Mouse (Mus musculus) MEL (cell line): ENCODE results near the gene Tbc1d8b. TPM values are rescaled to one million over a fixed set of nuclear protein-coding genes. Genes with fewer than 3 reads are reported as not detected.

Source experiments
- DNase-seq: peaks from one replicate; pipeline ENCODE4 v3.0.0; 2011; ENCODE audit warnings: low read depth, low spot score
- H3K27ac ChIP-seq: 2 replicates; pipeline ENCODE4 v1.5.1; 2012; ENCODE audit warnings: low read depth, mild to moderate bottlenecking, control low read depth, low read length, moderate library complexity; ENCODE audit not compliant: control insufficient read depth
- H3K27me3 ChIP-seq, 2 experiments: fragments of 150-350 bp in 1 of 2; sonication (generic) in 1 of 2; 2 replicates each; pipeline ENCODE4 v1.6.1; 2012; ENCODE audit warnings: low read length in 2 of 2, mild to moderate bottlenecking in 2 of 2, improper control_type of control experiment in 1 of 2, moderate library complexity in 1 of 2; ENCODE audit not compliant: insufficient read depth in 2 of 2, control insufficient read depth in 1 of 2
- H3K36me3 ChIP-seq, 2 experiments: 2 replicates each; pipeline ENCODE4 v1.6.1; 2012 to 2014; ENCODE audit warnings: low read length in 2 of 2, improper control_type of control experiment in 1 of 2, inconsistent platforms in 1 of 2, mild to moderate bottlenecking in 1 of 2; ENCODE audit not compliant: insufficient read depth in 2 of 2, control insufficient read depth in 1 of 2
- H3K4me1 ChIP-seq, 2 experiments: fragments of 150-350 bp in 1 of 2; sonication (generic) in 1 of 2; 2 replicates each; pipeline ENCODE4 v1.6.1; 2012; ENCODE audit warnings: low read length in 2 of 2, improper control_type of control experiment in 1 of 2, mild to moderate bottlenecking in 1 of 2; ENCODE audit not compliant: insufficient read depth in 2 of 2, control insufficient read depth in 1 of 2
- H3K4me3 ChIP-seq, 2 experiments: fragments of 150-350 bp in 1 of 2; sonication (generic) in 1 of 2; 2 replicates each; pipeline ENCODE4 v1.5.1; 2012; ENCODE audit warnings: low read depth in 2 of 2, low read length in 2 of 2, mild to moderate bottlenecking in 2 of 2, moderate library complexity in 2 of 2, control low read depth in 1 of 2, improper control_type of control experiment in 1 of 2; ENCODE audit not compliant: control insufficient read depth in 1 of 2, insufficient read depth in 1 of 2
- H3K79me2 ChIP-seq: 2 replicates; pipeline ENCODE4 v1.6.1; 2012; ENCODE audit warnings: mild to moderate bottlenecking, low read length, moderate library complexity; ENCODE audit not compliant: control insufficient read depth, poor library complexity, insufficient read depth
- H3K9ac ChIP-seq: 2 replicates; pipeline ENCODE4 v1.6.1; 2012; ENCODE audit warnings: low read depth, mild to moderate bottlenecking, control low read depth, low read length, moderate library complexity; ENCODE audit not compliant: control insufficient read depth, poor library complexity, severe bottlenecking
- H3K9me3 ChIP-seq: fragments of 150-350 bp; sonication (generic); replicated peaks from 2 replicates; pipeline ENCODE4 v1.6.1; 2012; ENCODE audit warnings: mild to moderate bottlenecking, low read length, improper control_type of control experiment, moderate library complexity; ENCODE audit not compliant: insufficient read depth
- BHLHE40 ChIP-seq: IDR thresholded peaks from 2 replicates; pipeline ENCODE4 v1.6.1; 2012; ENCODE audit warnings: low read depth, mild to moderate bottlenecking, inconsistent platforms, low read length, improper control_type of control experiment, borderline replicate concordance
- CHD2 ChIP-seq: IDR thresholded peaks from 2 replicates; pipeline ENCODE4 v1.6.1; 2011; ENCODE audit warnings: low read length, improper control_type of control experiment
- CTCF ChIP-seq, 3 experiments: IDR thresholded peaks in 2 of 3; conservative IDR thresholded peaks in 1 of 3; 2 replicates each; pipeline ENCODE4 v1.5.1; 2011 to 2012; ENCODE audit warnings: low read length in 3 of 3, low read depth in 2 of 3, mild to moderate bottlenecking in 2 of 3, improper control_type of control experiment in 1 of 3, inconsistent platforms in 1 of 3, mixed read lengths in 1 of 3, moderate library complexity in 1 of 3; ENCODE audit not compliant: control insufficient read depth in 1 of 3, insufficient read depth in 1 of 3, poor library complexity in 1 of 3, severe bottlenecking in 1 of 3
- E2F4 ChIP-seq: IDR thresholded peaks from 2 replicates; pipeline ENCODE4 v1.6.1; 2011; ENCODE audit warnings: low read depth, low read length, improper control_type of control experiment, borderline replicate concordance
- ELF1 ChIP-seq: IDR thresholded peaks from 2 replicates; pipeline ENCODE4 v1.6.1; 2014; ENCODE audit warnings: low read depth, mild to moderate bottlenecking, inconsistent platforms, low read length, improper control_type of control experiment, moderate library complexity
- EP300 ChIP-seq, 2 experiments: IDR thresholded peaks; 2 replicates each; pipeline ENCODE4 v1.6.1; 2011; ENCODE audit warnings: improper control_type of control experiment in 2 of 2, low read length in 2 of 2, low read depth in 1 of 2, mild to moderate bottlenecking in 1 of 2
- GABPA ChIP-seq: IDR thresholded peaks from 2 replicates; pipeline ENCODE4 v1.6.1; 2012; ENCODE audit warnings: low read depth, mild to moderate bottlenecking, inconsistent platforms, low read length, improper control_type of control experiment, moderate library complexity
- GATA1 ChIP-seq: IDR thresholded peaks from 2 replicates; pipeline ENCODE4 v1.6.1; 2011; ENCODE audit warnings: low read depth, low read length, improper control_type of control experiment
- HCFC1 ChIP-seq: IDR thresholded peaks from 2 replicates; pipeline ENCODE4 v1.6.1; 2012; ENCODE audit warnings: low read depth, mild to moderate bottlenecking, inconsistent platforms, low read length, improper control_type of control experiment, moderate library complexity
- MAFK ChIP-seq: IDR thresholded peaks from 2 replicates; pipeline ENCODE4 v1.6.1; 2011; ENCODE audit warnings: low read depth, mild to moderate bottlenecking, low read length, improper control_type of control experiment, borderline replicate concordance
- MAX ChIP-seq: IDR thresholded peaks from 2 replicates; pipeline ENCODE4 v1.6.1; 2011; ENCODE audit warnings: low read length, improper control_type of control experiment
- MAZ ChIP-seq: IDR thresholded peaks from 2 replicates; pipeline ENCODE4 v1.6.1; 2012; ENCODE audit warnings: low read depth, mild to moderate bottlenecking, inconsistent platforms, low read length, improper control_type of control experiment
- MEF2A ChIP-seq: IDR thresholded peaks from 2 replicates; pipeline ENCODE4 v1.6.1; 2014; ENCODE audit warnings: low read depth, mild to moderate bottlenecking, inconsistent platforms, low read length, improper control_type of control experiment; ENCODE audit not compliant: poor library complexity, insufficient replicate concordance, severe bottlenecking; ENCODE audit errors: extremely low read depth
- MXI1 ChIP-seq: IDR thresholded peaks from 2 replicates; pipeline ENCODE4 v1.6.1; 2011; ENCODE audit warnings: mild to moderate bottlenecking, low read depth, low read length, improper control_type of control experiment
- MYB ChIP-seq: IDR thresholded peaks from 2 replicates; pipeline ENCODE4 v1.6.1; 2011; ENCODE audit warnings: mild to moderate bottlenecking, low read depth, low read length, improper control_type of control experiment
- MYC ChIP-seq: IDR thresholded peaks from 2 replicates; pipeline ENCODE4 v1.6.1; 2011; ENCODE audit warnings: low read depth, mild to moderate bottlenecking, low read length, improper control_type of control experiment, moderate library complexity
- NRF1 ChIP-seq: IDR thresholded peaks from 2 replicates; pipeline ENCODE4 v1.6.1; 2014; ENCODE audit warnings: low read depth, mild to moderate bottlenecking, inconsistent platforms, low read length, improper control_type of control experiment, moderate library complexity; ENCODE audit not compliant: poor library complexity, insufficient read depth, severe bottlenecking
- POLR2A ChIP-seq, 2 experiments: IDR thresholded peaks; 2 replicates each; pipeline ENCODE4 v1.6.1; 2011 to 2012; ENCODE audit warnings: low read length in 2 of 2, mild to moderate bottlenecking in 2 of 2, control low read depth in 1 of 2, improper control_type of control experiment in 1 of 2, low read depth in 1 of 2, moderate library complexity in 1 of 2; ENCODE audit not compliant: control insufficient read depth in 1 of 2, insufficient read depth in 1 of 2, poor library complexity in 1 of 2
- POLR2AphosphoS5 ChIP-seq: IDR thresholded peaks from 2 replicates; pipeline ENCODE4 v1.6.1; 2012; ENCODE audit warnings: low read depth, borderline replicate concordance, mild to moderate bottlenecking, inconsistent platforms, low read length, moderate library complexity, mixed read lengths
- RAD21 ChIP-seq: IDR thresholded peaks from 2 replicates; pipeline ENCODE4 v1.6.1; 2011; ENCODE audit warnings: mild to moderate bottlenecking, low read depth, low read length, improper control_type of control experiment
- RCOR1 ChIP-seq: IDR thresholded peaks from 2 replicates; pipeline ENCODE4 v1.6.1; 2012; ENCODE audit warnings: low read depth, mild to moderate bottlenecking, inconsistent platforms, low read length, improper control_type of control experiment
- SIN3A ChIP-seq: IDR thresholded peaks from 2 replicates; pipeline ENCODE4 v1.6.1; 2012; ENCODE audit warnings: low read length, improper control_type of control experiment, inconsistent platforms
- SMC3 ChIP-seq: IDR thresholded peaks from 2 replicates; pipeline ENCODE4 v1.6.1; 2011; ENCODE audit warnings: low read depth, low read length, improper control_type of control experiment
- TAL1 ChIP-seq: IDR thresholded peaks from 2 replicates; pipeline ENCODE4 v1.6.1; 2012; ENCODE audit warnings: mild to moderate bottlenecking, inconsistent platforms, low read length, moderate library complexity, mixed read lengths
- TCF12 ChIP-seq: IDR thresholded peaks from 2 replicates; pipeline ENCODE4 v1.6.1; 2014; ENCODE audit warnings: low read depth, mild to moderate bottlenecking, inconsistent platforms, low read length, improper control_type of control experiment, moderate library complexity
- UBTF ChIP-seq: IDR thresholded peaks from 2 replicates; pipeline ENCODE4 v1.6.1; 2012; ENCODE audit warnings: low read depth, mild to moderate bottlenecking, inconsistent platforms, low read length, improper control_type of control experiment, moderate library complexity, borderline replicate concordance; ENCODE audit not compliant: insufficient read depth
- USF1 ChIP-seq: IDR thresholded peaks from 2 replicates; pipeline ENCODE4 v1.6.1; 2014; ENCODE audit warnings: low read depth, mild to moderate bottlenecking, inconsistent platforms, low read length, improper control_type of control experiment, moderate library complexity
- USF2 ChIP-seq, 2 experiments: IDR thresholded peaks; 2 replicates each; pipeline ENCODE4 v1.6.1; 2011 to 2012; ENCODE audit warnings: improper control_type of control experiment in 2 of 2, low read length in 2 of 2, borderline replicate concordance in 1 of 2, inconsistent platforms in 1 of 2, low read depth in 1 of 2, mild to moderate bottlenecking in 1 of 2; ENCODE audit not compliant: insufficient read depth in 1 of 2
- ZC3H11A ChIP-seq: IDR thresholded peaks from 2 replicates; pipeline ENCODE4 v1.6.1; 2012; ENCODE audit warnings: low read depth, mild to moderate bottlenecking, inconsistent platforms, low read length, improper control_type of control experiment
- ZKSCAN1 ChIP-seq: IDR thresholded peaks from 2 replicates; pipeline ENCODE4 v1.6.1; 2012; ENCODE audit warnings: low read depth, mild to moderate bottlenecking, inconsistent platforms, low read length, improper control_type of control experiment, moderate library complexity
- ZNF384 ChIP-seq: IDR thresholded peaks from 2 replicates; pipeline ENCODE4 v1.6.1; 2012; ENCODE audit warnings: low read depth, mild to moderate bottlenecking, inconsistent platforms, low read length, improper control_type of control experiment
- polyA plus RNA-seq, 2 experiments: library from polyadenylated mRNA; stranded (reverse) in 1 of 2; unstranded in 1 of 2; fragments of >175 nt in 1 of 2; fragments of >200 nt in 1 of 2; gene quantifications; 2 replicates each; pipeline versions ENCODE4 v1.2.1 to v1.2.4; 2012; ENCODE audit warnings: low replicate concordance in 2 of 2, low read depth in 1 of 2; ENCODE audit not compliant: insufficient read length in 2 of 2, insufficient read depth in 1 of 2, missing spikeins in 1 of 2
- total RNA-seq: library from RNA; depleted of rRNA; stranded (reverse); fragments of 300-350 nt; gene quantifications from 2 replicates; pipeline ENCODE4 v1.2.3, GENCODE M21; 2012

Tbc1d8b gene
- total and polyA plus RNA-seq, 3 experiments, result 5.2 to 6.2 TPM; not detected in 1

GRCm38 (mm10) chrX:139737066-139737465 is 52.3 kb downstream of the Tbc1d8b start:
- DNase-seq, result no peak
- Histone ChIP-seq H3K27me3 (no peaks in the 10 kb centered on the region), H3K9ac (no peak overlapping the region), H3K4me1 (no peaks in the 10 kb centered on the region), H3K27ac (no peak overlapping the region), H3K79me2 (no peaks in the 10 kb centered on the region)
- TF ChIP-seq EP300 (IDR thresholded peaks at IDR 0.05; ENCODE audit: low read depth in 1 of 2, low read length in 2 of 2) (no peak), BHLHE40 (no peak), USF1 (no peak), ZC3H11A (no peak), CTCF (IDR thresholded peaks at IDR 0.05 in 2 of 3, conservative IDR thresholded peaks at IDR 0.05 in 1 of 3; ENCODE audit: control insufficient read depth in 1 of 3, insufficient read depth in 1 of 3, low read depth in 2 of 3, low read length in 3 of 3, poor library complexity in 1 of 3, severe bottlenecking in 1 of 3) (no peak), MXI1 (no peak), MAFK (no peak)
- TF ChIP-seq, all 39 proteins: peak for 0
- Histone ChIP-seq H3K36me3 (peaks cover 0 to 4% of the 10 kb centered on the region in 2 experiments; a peak in 1 of 4 replicates), H3K9me3 (no peaks in the 10 kb centered on the region), H3K4me3 (no peak overlapping the region)

DNA sequence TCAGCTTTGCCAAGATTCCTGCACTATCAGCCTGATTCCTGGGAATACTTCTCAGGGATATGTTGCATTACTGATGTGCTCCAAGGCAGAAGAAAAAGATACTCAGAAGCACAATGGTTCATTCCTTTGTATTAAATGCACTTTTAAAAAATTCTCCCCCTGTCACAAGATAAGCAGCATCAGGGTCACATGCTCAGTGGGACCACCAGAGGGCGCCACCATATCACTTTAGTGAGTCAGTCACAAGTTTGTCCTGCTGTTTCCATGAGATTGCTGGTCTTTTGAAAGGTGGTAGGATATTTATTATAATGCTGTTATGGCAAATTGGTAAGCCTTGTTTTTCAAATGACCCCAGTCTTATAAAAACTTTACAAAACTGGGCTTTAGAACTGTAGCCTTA is 67.1 kb downstream of the Tbc1d8b start:
- H3K27ac ChIP-seq, result no peak overlapping the region
- DNase-seq, result peak; percentile 79
- TF ChIP-seq TCF12 (no peak), ZKSCAN1 (no peak), USF2 (IDR thresholded peaks at IDR 0.05; ENCODE audit: borderline replicate concordance in 1 of 2, insufficient read depth in 1 of 2, low read depth in 1 of 2, low read length in 2 of 2) (no peak), MAFK (no peak), GATA1 (peak; percentile 53), HCFC1 (no peak), SMC3 (peak; percentile 80), ELF1 (no peak), TAL1 (no peak), EP300 (IDR thresholded peaks at IDR 0.05; ENCODE audit: low read depth in 1 of 2, low read length in 2 of 2) (no peak), ZNF384 (no peak), MEF2A (no peak), UBTF (no peak), GABPA (no peak), BHLHE40 (no peak), MXI1 (no peak), SIN3A (no peak), POLR2AphosphoS5 (no peak), MAX (no peak), MAZ (no peak), CHD2 (no peak), RCOR1 (no peak), MYC (0 out of 2 replicates have a peak, but pooled peaks have one; percentile 48), RAD21 (peak; percentile 69), NRF1 (no peak), POLR2A (IDR thresholded peaks at IDR 0.05; ENCODE audit: control insufficient read depth in 1 of 2, insufficient read depth in 1 of 2, low read depth in 1 of 2, low read length in 2 of 2, poor library complexity in 1 of 2) (no peak), E2F4 (no peak), MYB (no peak), USF1 (peak; percentile 67; the same call in 1 of the 2 replicates)

More for the DNA sequence above, 67.1 kb downstream of the Tbc1d8b start:
- no peaks in the 10 kb centered on the region for H3K4me1 ChIP-seq
- H3K27me3 ChIP-seq, result no peaks in the 10 kb centered on the region
- H3K4me3 ChIP-seq, result no peak overlapping the region
- H3K9me3 ChIP-seq, result no peaks in the 10 kb centered on the region
- no peaks in the 10 kb centered on the region for H3K79me2 ChIP-seq
- H3K36me3 ChIP-seq, result peaks cover 0 to 2% of the 10 kb centered on the region in 2 experiments; a peak in 2 of 4 replicates
- H3K9ac ChIP-seq, result no peak overlapping the region
